Mouse (Mus musculus) brain, embryonic 14.5 days (tissue): ENCODE results near the gene Slc51b.

Experiments
- CTCF ChIP-seq: fragments of 200-500 bp; IDR thresholded peaks from 2 replicates; pipeline ENCODE4 v1.5.1; 2012; ENCODE audit warnings: inconsistent platforms, mild to moderate bottlenecking, moderate library complexity, borderline replicate concordance; ENCODE audit not compliant: insufficient read depth, insufficient read length; ENCODE audit errors: extremely low read depth
- POLR2A ChIP-seq: fragments of 200-500 bp; IDR thresholded peaks from 2 replicates; pipeline ENCODE4 v1.6.1; 2012; ENCODE audit warnings: mild to moderate bottlenecking, inconsistent platforms, borderline replicate concordance; ENCODE audit not compliant: poor library complexity, insufficient read depth, insufficient read length, severe bottlenecking; ENCODE audit errors: extremely low read depth

- no peak for TF ChIP-seq POLR2A
- no peak for TF ChIP-seq CTCF
Measured at GRCm38 (mm10) chr9:65408871-65409295, 13.9 kb downstream of the Slc51b start.
